Mouse (Mus musculus) large intestine, adult 2 months (tissue): ENCODE results near the gene Pik3r1. TPM values are rescaled to one million over a fixed set of nuclear protein-coding genes. Genes with fewer than 3 reads are reported as not detected.

Experiments
- DNase-seq: peaks from one replicate; pipeline ENCODE4 v3.0.0-alpha.2; 2012; ENCODE audit warnings: low read depth, low spot score
- WGBS: fragments of 180-500 bp; shearing (Covaris S2); methylation state at CpG from one replicate; pipeline ENCODE4 v1.1.7; 2018; 5-methylcytosine and 5-hydroxymethylcytosine counted together
- polyA plus RNA-seq: library from polyadenylated mRNA; depleted of rRNA; stranded (reverse); fragments of >200 nt; gene quantifications from 2 replicates; pipeline ENCODE4 v1.2.3, GENCODE M21; 2012

Pik3r1 gene
- polyA plus RNA-seq, 1 experiment, result 12.1 TPM

DNA sequence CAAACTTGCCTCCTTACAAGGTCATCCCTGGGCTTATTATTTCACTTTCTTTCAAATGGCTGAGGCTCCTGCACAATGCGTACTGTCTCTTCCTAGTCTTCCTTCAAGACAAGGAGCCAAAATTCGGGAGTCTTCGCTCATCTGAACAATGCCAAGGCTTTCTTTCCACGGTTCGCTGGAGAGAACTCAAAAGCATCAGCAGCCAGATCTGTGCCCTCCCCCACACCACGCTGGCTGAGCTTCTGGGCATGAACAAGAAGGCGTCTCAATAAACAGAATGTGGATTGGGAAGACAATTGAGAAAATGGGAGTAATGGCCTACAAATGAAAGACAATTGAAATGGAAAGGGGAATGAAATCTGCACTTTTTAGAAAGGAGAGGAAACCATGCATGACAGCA is 136.5 kb downstream of the Pik3r1 start:
- WGBS, result 90% methylated on average over 7 of the region's 7 CpGs
- no peak for DNase-seq
